Mouse (Mus musculus) forebrain, embryonic 15.5 days (tissue): ENCODE results near the gene Pxk. TPM values are rescaled to one million over a fixed set of nuclear protein-coding genes. Genes with fewer than 3 reads are reported as not detected.

Experiments used
- polyA plus RNA-seq: library from polyadenylated mRNA; unstranded; fragments of >200 nt; fragmentation: Nextera tagmentation; extraction: Ambion mirVana; gene quantifications from 2 replicates; pipeline ENCODE4 v1.2.1, GENCODE M21; 2015

Gene Pxk
- polyA plus RNA-seq, 1 experiment from 2014 or later, result 51.8 TPM

Other genes starting within 250 kb of the Pxk start
- not detected in 2 replicates for gene Gm45521, start 140.9 kb upstream of the Pxk start, polyA plus RNA-seq
- 0.09 TPM in 2 replicates for gene Dnase1l3, start 103.6 kb upstream of the Pxk start, polyA plus RNA-seq
- 33.0 and 33.6 TPM in 2 replicates for gene Abhd6, start 95.3 kb upstream of the Pxk start, polyA plus RNA-seq
- 50.1 and 59.7 TPM in 2 replicates for gene Rpp14, start 17.8 kb upstream of the Pxk start, polyA plus RNA-seq
- 235 and 239 TPM in 2 replicates for gene Pdhb, start 74.8 kb downstream of the Pxk start, polyA plus RNA-seq
- gene Kctd6, start 115.9 kb downstream of the Pxk start, polyA plus RNA-seq, result 15.7 and 25.1 TPM in 2 replicates
- gene Acox2, start 161.1 kb downstream of the Pxk start, polyA plus RNA-seq, result not detected in 2 replicates
- gene Fam107a, start 219.8 kb downstream of the Pxk start, polyA plus RNA-seq, result 0.24 and 0.34 TPM in 2 replicates